Mouse (Mus musculus) liver, embryonic 11.5 days (tissue): Measurements from ENCODE around the gene Ncf2. TPM values are rescaled to one million over a fixed set of nuclear protein-coding genes. Genes with fewer than 3 reads are reported as not detected.

ENCODE experiments used
- ATAC-seq: fragments of 200-750 bp; cut with Nextera tagmentation; replicated peaks from 2 replicates; pipeline ENCODE4 v1.8.0; 2017; ENCODE audit warnings: moderate number of reproducible peaks, mild to moderate bottlenecking, moderate TSS enrichment, moderate library complexity; ENCODE audit not compliant: low FRiP score
- DNase-seq: peaks from one replicate; pipeline ENCODE4 v3.0.0-alpha.2; 2017; ENCODE audit warnings: low spot score
- H3K27ac ChIP-seq: fragments of 300-500 bp; sonication (generic); 2 replicates; pipeline ENCODE4 v1.5.1; 2014; ENCODE audit warnings: mild to moderate bottlenecking, low read depth, low read length, control low read depth
- H3K27me3 ChIP-seq: fragments of 300-500 bp; sonication (generic); replicated peaks from 2 replicates; pipeline ENCODE4 v1.6.1; 2014; ENCODE audit warnings: low read length, mixed read lengths; ENCODE audit not compliant: control insufficient read depth, insufficient read depth
- H3K36me3 ChIP-seq: fragments of 300-500 bp; sonication (generic); 2 replicates; pipeline ENCODE4 v1.6.1; 2014; ENCODE audit warnings: mild to moderate bottlenecking, low read length, moderate library complexity, mixed read lengths; ENCODE audit not compliant: control insufficient read depth, insufficient read depth
- H3K4me1 ChIP-seq: fragments of 300-500 bp; sonication (generic); replicated peaks from 2 replicates; pipeline ENCODE4 v1.6.1; 2014; ENCODE audit warnings: low read length, mixed read lengths; ENCODE audit not compliant: control insufficient read depth, insufficient read depth
- H3K4me2 ChIP-seq: fragments of 300-500 bp; sonication (generic); 2 replicates; pipeline ENCODE4 v1.6.1; 2014; ENCODE audit warnings: mild to moderate bottlenecking, control low read depth, moderate library complexity
- H3K4me3 ChIP-seq: fragments of 300-500 bp; sonication (generic); 2 replicates; pipeline ENCODE4 v1.5.1; 2014; ENCODE audit warnings: low read depth, low read length, control low read depth
- H3K9ac ChIP-seq: fragments of 300-500 bp; sonication (generic); 2 replicates; pipeline ENCODE4 v1.6.1; 2014; ENCODE audit warnings: low read depth, low read length, control low read depth
- H3K9me3 ChIP-seq: fragments of 300-500 bp; sonication (generic); 2 replicates; pipeline ENCODE4 v1.6.1; 2016; ENCODE audit warnings: low read length, inconsistent platforms, mixed read lengths; ENCODE audit not compliant: control insufficient read depth
- WGBS: fragments of 180-500 bp; shearing (Covaris S2); extraction: QIAGEN DNeasy Blood & Tissue Kit; methylation state at CpG from one replicate; pipeline ENCODE4 v1.1.7; 2014; 5-methylcytosine and 5-hydroxymethylcytosine counted together
- polyA plus RNA-seq: library from polyadenylated mRNA; unstranded; fragments of >200 nt; fragmentation: Nextera tagmentation; extraction: Ambion mirVana; gene quantifications from 2 replicates; pipeline ENCODE4 v1.2.1, GENCODE M21; 2014

Ncf2 gene
- polyA plus RNA-seq, 1 experiment from 2014 or later, result 12.6 TPM

GRCm38 (mm10) chr1:152792736-152793494 is 7.1 kb upstream of the Ncf2 start:
- peaks cover 24% of the 10 kb centered on the region for H3K4me1 ChIP-seq
- no peaks in the 10 kb centered on the region for H3K27me3 ChIP-seq
- no peaks in the 10 kb centered on the region for H3K36me3 ChIP-seq
- no peaks in the 10 kb centered on the region for H3K9me3 ChIP-seq
- H3K27ac ChIP-seq, result no peak overlapping the region
- 79% methylated on average over 12 of the region's 12 CpGs for WGBS
- DNase-seq (no peak), ATAC-seq (no peak)
- H3K4me2 ChIP-seq, result no peak overlapping the region
- H3K4me3 ChIP-seq, result no peak overlapping the region
- no peak overlapping the region for H3K9ac ChIP-seq

- H3K27me3 ChIP-seq, result no peaks in the 10 kb centered on the region
- H3K9me3 ChIP-seq, result no peaks in the 10 kb centered on the region
- no peak overlapping the region for H3K4me2 ChIP-seq
- H3K4me1 ChIP-seq, result peaks cover 24% of the 10 kb centered on the region
- DNase-seq (no peak), ATAC-seq (no peak)
- no peak overlapping the region for H3K9ac ChIP-seq
- no peaks in the 10 kb centered on the region for H3K36me3 ChIP-seq
- H3K4me3 ChIP-seq, result no peak overlapping the region
- H3K27ac ChIP-seq, result no peak overlapping the region
- 72% methylated on average over 6 of the region's 6 CpGs for WGBS
Measured at GRCm38 (mm10) chr1:152793495-152794130, 6.4 kb upstream of the Ncf2 start.

- 38% methylated on average over 8 of the region's 8 CpGs for WGBS
- peaks cover 21% of the 10 kb centered on the region for H3K4me1 ChIP-seq
- no peak overlapping the region for H3K9ac ChIP-seq
- DNase-seq (no peak), ATAC-seq (peak; percentile 38; the same call in 1 of the 2 replicates)
- no peaks in the 10 kb centered on the region for H3K9me3 ChIP-seq
- H3K4me2 ChIP-seq, result peak overlapping the region; percentile 34; the same call in 1 of the 2 replicates
- no peak overlapping the region for H3K27ac ChIP-seq
- no peaks in the 10 kb centered on the region for H3K36me3 ChIP-seq
- H3K4me3 ChIP-seq, result no peak overlapping the region
- H3K27me3 ChIP-seq, result no peaks in the 10 kb centered on the region
Measured at GRCm38 (mm10) chr1:152795688-152796255, 4.2 kb upstream of the Ncf2 start.

- no peaks in the 10 kb centered on the region for H3K27me3 ChIP-seq
- H3K4me3 ChIP-seq, result no peak overlapping the region
- 79% methylated on average over 8 of the region's 8 CpGs for WGBS
- H3K27ac ChIP-seq, result no peak overlapping the region
- H3K4me2 ChIP-seq, result no peak overlapping the region
- H3K36me3 ChIP-seq, result no peaks in the 10 kb centered on the region
- DNase-seq (no peak), ATAC-seq (no peak)
- no peak overlapping the region for H3K9ac ChIP-seq
- no peaks in the 10 kb centered on the region for H3K9me3 ChIP-seq
- H3K4me1 ChIP-seq, result peaks cover 17% of the 10 kb centered on the region
Measured at GRCm38 (mm10) chr1:152796683-152797263, 3.2 kb upstream of the Ncf2 start.

GRCm38 (mm10) chr1:152798125-152798524 is 1.9 kb upstream of the Ncf2 start:
- H3K9ac ChIP-seq, result no peak overlapping the region
- peaks cover 17% of the 10 kb centered on the region for H3K4me1 ChIP-seq
- ATAC-seq (peak; percentile 30), DNase-seq (no peak)
- no peak overlapping the region for H3K4me2 ChIP-seq
- no peak overlapping the region for H3K4me3 ChIP-seq
- no peaks in the 10 kb centered on the region for H3K36me3 ChIP-seq
- H3K27ac ChIP-seq, result peak overlapping the region; percentile 13; the same call in 1 of the 2 replicates
- H3K9me3 ChIP-seq, result no peaks in the 10 kb centered on the region
- no peaks in the 10 kb centered on the region for H3K27me3 ChIP-seq
- 35% methylated on average over 9 of the region's 9 CpGs for WGBS

DNA sequence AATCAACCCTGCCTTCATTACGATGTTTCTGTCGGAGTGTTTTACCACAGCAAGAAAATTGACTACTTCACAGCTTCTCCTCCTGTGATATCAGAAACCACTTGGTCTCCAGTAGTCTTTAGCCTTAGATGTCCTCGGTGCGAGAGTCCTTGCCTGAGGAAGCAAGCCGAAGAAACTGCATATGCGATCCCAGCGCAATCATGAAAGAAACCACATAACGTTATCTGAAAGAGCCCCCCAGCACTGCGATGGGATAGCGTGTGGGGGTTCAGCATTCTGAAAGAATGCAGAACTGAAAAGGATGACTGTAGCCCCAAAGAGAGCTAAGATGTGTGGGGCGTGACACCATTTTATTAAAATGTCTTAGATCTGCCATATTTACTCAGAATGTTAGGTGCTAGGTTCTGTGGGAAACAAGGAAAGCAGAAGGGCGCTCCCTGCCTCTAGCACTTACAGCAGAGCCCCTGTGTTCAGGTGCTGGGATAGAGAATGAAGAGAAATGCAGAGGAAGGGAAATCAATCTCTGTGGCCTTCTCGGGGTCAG is 711 bp downstream of the Ncf2 start:
- Histone ChIP-seq H3K36me3 (no peaks in the 10 kb centered on the region), H3K27ac (no peak overlapping the region), H3K4me2 (no peak overlapping the region), H3K27me3 (no peaks in the 10 kb centered on the region), H3K9ac (no peak overlapping the region), H3K4me3 (no peak overlapping the region), H3K9me3 (no peaks in the 10 kb centered on the region), H3K4me1 (peaks cover 8% of the 10 kb centered on the region)
- no peak for ATAC-seq
- 75% methylated on average over 13 of the region's 13 CpGs for WGBS
- DNase-seq, result no peak

GRCm38 (mm10) chr1:152804907-152805306 is 4.9 kb downstream of the Ncf2 start:
- H3K27ac ChIP-seq, result no peak overlapping the region
- no peaks in the 10 kb centered on the region for H3K9me3 ChIP-seq
- no peak overlapping the region for H3K9ac ChIP-seq
- ATAC-seq (no peak), DNase-seq (no peak)
- no peak overlapping the region for H3K4me3 ChIP-seq
- WGBS, result 52% methylated on average over 6 of the region's 6 CpGs
- no peak overlapping the region for H3K4me2 ChIP-seq
- H3K4me1 ChIP-seq, result peaks cover 3% of the 10 kb centered on the region; the same call in 1 of the 2 replicates
- H3K27me3 ChIP-seq, result no peaks in the 10 kb centered on the region
- H3K36me3 ChIP-seq, result no peaks in the 10 kb centered on the region

- Histone ChIP-seq H3K9me3 (no peaks in the 10 kb centered on the region), H3K36me3 (no peaks in the 10 kb centered on the region), H3K4me1 (peaks cover 3% of the 10 kb centered on the region; the same call in 1 of the 2 replicates), H3K4me2 (peak overlapping the region; percentile 33), H3K27me3 (no peaks in the 10 kb centered on the region), H3K4me3 (peak overlapping the region; percentile 28), H3K9ac (peak overlapping the region; percentile 40; the same call in 1 of the 2 replicates), H3K27ac (peak overlapping the region; percentile 2; the same call in 1 of the 2 replicates)
- ATAC-seq (no peak), DNase-seq (no peak)
- WGBS, result 45% methylated on average over 18 of the region's 18 CpGs
Measured at GRCm38 (mm10) chr1:152807619-152808391, 7.8 kb downstream of the Ncf2 start.
